Mouse (Mus musculus): ENCODE measurements around the gene Gm28230. TPM values are rescaled to one million over a fixed set of nuclear protein-coding genes. Genes with fewer than 3 reads are reported as not detected.

Gene Gm28230
- not detected in 2 replicates for polyA plus RNA-seq (2021; fragmentation: Nextera tagmentation)
- long read RNA-seq, experiment 1, result 0 reads
- long read RNA-seq, experiment 2, result 0 reads

DNA sequence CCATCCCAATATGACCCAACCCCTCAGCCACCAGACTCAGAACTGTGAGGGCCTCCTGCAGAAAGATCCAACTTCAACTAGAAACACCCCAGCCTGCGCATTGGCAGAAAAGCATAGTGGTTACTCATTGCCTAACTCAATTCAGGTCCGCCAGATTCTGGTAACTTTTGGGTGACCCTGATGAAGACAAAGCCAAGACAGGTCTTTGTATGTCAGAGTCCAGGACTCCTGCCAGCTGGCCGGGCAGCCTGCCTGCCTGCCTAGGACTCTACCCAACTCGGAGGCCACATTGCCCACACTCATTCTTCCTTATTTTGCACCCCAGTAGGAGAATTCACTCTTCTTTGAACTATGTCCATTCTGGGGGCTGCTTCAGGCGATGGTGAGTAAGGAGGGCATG, at the start of gene Gm28230:
Gene Gm28230 (plus strand): TSS at position 178 of the 400 bp plus-strand sequence.

DNA sequence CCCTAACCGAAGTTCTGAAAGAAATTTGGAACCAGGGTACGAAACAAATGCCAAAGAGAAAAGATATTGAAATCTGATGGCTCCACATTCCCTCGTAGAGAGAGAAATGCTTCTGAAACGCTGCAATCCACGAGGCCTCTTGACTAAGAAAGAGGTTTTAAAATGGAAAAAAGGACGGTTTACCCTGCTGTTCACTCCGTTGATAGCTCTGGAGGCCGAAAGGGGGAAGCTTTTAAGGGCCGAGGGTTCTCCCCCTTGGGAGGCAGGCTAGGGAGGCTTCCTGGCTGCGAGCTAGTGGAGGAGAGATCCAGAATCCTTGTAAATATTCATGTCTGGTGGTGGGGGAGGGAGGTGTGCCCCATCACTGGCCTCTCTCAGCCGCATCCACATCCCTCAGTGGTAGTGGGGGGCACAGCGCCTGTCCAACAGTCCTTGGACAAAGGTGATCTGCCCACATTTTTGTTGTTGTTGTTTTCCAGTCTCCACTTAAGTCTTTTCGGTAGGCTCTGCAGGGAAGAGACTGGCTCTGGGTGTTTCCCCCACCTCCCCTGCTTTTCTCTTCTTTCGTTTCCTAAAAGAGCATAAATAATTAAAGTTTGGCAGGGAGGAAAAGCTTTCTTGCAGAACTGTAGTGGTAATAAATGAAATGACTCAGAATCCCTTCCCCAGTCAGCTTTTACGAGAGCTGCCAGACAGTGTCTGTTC, 47.5 kb upstream of the Gm28230 start, which contains the start of gene Hoxd11:
Gene Hoxd11 (plus strand): TSS at position 667 of the 705 bp plus-strand sequence.

DNA sequence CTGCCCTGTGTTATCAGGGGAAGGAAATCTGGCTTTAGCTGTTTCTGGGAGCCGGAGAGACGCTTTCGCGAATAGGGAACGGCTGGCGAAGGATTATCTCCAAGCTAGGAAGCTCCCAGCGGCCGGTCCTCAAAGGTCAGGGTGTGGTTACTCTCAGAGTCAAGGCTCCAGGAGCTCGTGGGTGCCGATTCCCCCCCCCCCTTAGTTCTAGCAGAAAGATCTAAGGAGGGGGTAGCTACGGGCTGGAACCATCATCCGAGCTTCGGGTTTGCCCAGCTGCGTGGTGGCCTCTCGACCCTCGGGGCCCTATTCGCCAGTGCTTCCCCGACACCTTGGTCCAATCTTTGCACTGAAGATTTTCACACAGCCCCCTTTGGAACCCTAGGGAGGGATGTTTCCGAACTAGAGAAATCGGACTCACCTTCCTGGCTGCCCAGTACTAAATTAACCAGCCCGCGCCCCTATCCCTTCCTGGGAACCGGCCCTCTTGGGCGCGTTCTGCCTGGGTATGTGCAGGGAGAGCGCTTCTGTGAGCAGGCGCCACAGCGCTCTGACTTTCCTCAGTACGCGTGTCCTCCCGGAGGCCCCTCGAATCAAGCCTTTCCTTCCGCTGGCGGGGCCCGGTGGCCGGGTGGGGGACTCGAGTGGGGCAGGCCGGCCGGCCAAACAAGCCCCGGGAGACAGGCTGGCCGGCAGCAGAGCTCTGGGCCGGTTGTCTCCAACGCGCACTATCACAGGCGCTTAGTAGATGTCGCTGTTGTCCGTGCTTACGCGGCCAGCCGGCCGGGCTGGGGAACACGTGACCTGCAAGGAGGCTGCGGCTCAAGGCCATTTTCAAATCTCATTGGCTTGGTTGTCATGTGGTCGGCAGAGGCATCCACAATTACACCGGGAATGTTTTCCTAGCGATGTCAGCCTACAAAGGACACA, 35.2 kb upstream of the Gm28230 start, which contains the start of gene Hoxd10:
Gene Hoxd10 (plus strand): TSS at position 903 of the 930 bp plus-strand sequence.

DNA sequence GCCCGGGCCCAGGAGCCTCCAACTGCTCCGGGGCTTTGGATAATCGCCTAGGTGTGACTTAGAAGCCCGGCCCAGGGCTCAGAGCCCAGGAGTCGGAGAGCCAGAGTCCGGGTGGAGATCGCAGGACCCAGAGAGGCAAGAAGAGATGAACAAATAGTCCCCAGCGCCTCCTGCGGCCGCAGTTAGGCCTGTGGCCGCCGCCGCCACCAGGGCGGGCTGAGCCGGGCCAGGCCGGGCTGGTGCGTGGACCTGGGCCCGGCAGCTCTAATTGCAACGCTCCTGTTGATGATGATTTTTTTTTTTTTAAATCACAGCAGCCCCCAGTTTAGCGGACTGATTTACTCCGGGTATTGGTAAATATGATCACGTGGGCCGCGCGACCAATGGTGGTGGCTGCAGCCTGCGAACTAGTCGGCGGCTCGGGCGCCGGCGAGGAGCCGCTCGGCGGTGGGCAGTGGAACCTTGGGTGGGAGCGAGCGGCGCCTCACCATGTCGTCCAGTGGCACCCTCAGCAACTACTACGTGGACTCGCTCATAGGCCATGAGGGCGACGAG, 28.9 kb upstream of the Gm28230 start, which contains the start of gene Hoxd9:
Gene Hoxd9 (plus strand): TSS at position 161 of the 555 bp plus-strand sequence.

DNA sequence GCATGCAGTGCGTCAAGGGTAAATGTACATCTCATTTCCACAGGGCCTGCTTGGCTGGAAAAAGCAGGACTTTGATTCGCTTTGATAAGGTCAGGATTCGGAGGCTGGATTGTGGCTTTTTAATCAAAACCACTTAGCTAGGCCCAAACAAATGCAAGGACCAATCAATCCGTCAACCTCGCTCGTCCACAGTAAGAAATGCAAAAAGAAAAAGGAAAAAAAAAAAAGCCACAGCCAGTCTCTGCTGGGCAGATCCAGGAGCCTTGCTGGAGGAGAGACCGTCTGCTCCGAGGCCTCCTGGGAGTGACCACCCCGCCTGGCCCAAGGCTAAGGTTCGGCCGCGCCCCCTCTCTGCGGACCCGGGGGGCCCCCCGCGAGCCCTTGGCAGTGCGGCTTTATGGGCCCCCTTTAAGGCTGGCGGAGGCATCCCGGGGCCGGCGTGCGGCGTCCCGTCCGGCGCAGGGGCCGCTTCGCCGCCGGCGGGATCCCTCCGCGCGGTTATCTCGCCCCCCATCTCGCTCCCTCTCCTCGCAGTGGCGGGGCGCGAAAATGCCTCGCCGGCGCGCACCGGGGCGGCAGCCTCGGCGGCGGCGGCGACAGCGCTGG, 22.0 kb upstream of the Gm28230 start, which contains the start of gene Hoxd8:
Gene Hoxd8 (plus strand): TSS at position 223 of the 606 bp plus-strand sequence.

DNA sequence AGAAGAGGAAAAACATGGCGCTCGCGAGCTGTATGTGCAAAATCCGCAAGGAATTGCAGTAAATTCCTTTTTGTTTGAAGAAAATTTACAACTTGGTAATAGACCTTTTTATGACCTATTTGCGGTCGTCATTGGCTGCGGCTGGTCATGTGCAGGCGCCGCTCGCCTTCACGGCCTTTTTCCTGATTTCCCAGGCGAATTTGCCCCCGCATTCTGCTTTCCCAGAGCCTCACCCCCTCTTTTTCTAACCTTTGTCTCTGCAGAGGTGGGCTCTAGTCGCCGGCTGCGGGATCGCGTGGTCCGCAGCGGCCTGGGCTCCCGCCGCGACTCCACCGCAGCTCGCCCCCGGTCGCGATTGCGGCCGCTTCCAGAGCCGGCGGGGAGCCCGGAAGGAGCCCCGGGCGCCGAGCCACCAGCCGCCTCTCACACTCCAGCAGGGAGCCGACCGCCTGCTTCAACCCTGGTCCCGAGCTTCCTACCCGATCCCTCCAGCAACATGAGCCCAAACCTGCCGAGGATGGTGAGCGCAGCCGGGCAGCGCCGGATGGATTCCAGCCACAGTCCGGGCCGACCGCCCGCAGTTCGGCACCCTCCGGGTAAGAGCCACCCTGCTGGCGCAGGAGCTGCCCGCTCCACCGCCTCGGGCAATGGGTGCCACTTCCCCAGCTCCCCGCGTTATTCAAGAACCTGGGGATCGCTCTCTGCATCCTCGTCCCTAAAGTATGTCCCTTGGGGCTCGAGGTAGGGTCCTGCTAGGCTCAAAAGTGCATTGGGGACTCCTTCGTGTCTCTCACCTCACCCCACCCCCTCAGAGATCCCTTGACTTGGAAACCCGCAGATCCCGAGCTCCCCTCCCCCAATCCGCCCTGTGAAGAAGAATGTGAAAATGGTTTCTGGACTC, 14.6 kb upstream of the Gm28230 start, which contains the start of the genes Hoxd3 and Hoxd4:
Gene Hoxd3 (plus strand): TSS at position 207 of the 901 bp plus-strand sequence.
Gene Hoxd4 (plus strand): TSS at position 209 of the 901 bp plus-strand sequence.

DNA sequence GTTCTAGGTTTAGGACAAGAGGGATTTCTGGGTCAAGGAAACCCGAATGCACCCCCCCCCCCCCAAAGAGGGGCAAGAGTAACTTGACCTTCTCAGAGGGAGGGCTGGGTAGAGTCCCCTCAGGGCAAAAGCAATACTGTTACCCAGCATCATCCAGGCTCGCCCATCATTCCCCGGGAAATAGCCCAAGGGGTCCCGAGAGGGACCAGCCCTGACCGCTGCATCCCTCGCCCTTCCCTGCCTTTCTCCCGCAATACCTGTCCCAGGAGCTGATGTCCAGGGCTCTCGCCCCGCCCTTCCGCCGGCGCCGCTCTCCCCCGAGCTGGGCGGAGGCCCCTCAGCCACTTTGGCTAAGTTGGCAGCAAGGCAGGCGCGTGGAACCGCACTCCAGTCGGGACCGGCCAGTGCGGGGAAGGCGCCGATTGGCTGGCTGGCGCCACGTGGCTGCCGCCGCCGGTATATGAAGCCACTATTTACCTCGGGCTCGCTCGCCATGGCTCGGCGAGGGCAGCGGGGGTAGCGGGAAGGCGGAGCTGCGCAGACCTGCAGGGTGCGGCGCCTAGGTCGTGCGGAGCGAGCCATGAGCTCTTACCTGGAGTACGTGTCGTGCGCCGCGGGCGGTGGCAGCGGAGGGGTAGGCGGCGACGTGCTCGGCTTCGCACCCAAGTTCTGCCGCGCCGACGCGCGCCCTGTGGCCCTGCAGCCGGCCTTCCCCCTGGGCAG, 36.2 kb downstream of the Gm28230 start, which contains the start of gene Hoxd1:
Gene Hoxd1 (plus strand): TSS at position 459 of the 723 bp plus-strand sequence.

Other genes with a start within 250 kb of the Gm28230 start
- gene Lnpk, start 147.3 kb upstream of the Gm28230 start, polyA plus RNA-seq (2021; fragmentation: Nextera tagmentation), result 29.8 and 32.9 TPM in 2 replicates
- not detected in 2 replicates for gene Evx2, start 67.2 kb upstream of the Gm28230 start, polyA plus RNA-seq (2021; fragmentation: Nextera tagmentation)
- gene Hoxd13, start 58.4 kb upstream of the Gm28230 start, polyA plus RNA-seq (2021; fragmentation: Nextera tagmentation), result not detected in 2 replicates
- gene Hoxd12, start 51.7 kb upstream of the Gm28230 start, polyA plus RNA-seq (2021; fragmentation: Nextera tagmentation), result not detected in 2 replicates
- not detected in 2 replicates for gene Hoxd11, start 47.2 kb upstream of the Gm28230 start, polyA plus RNA-seq (2021; fragmentation: Nextera tagmentation)
- not detected in 2 replicates for gene Hoxd10, start 34.8 kb upstream of the Gm28230 start, polyA plus RNA-seq (2021; fragmentation: Nextera tagmentation)
- gene Hoxd9, start 29.0 kb upstream of the Gm28230 start, polyA plus RNA-seq (2021; fragmentation: Nextera tagmentation), result not detected in 2 replicates
- not detected in 2 replicates for gene Hoxd8, start 22.1 kb upstream of the Gm28230 start, polyA plus RNA-seq (2021; fragmentation: Nextera tagmentation)
- not detected in 2 replicates for gene Hoxd3, start 14.8 kb upstream of the Gm28230 start, polyA plus RNA-seq (2021; fragmentation: Nextera tagmentation)
- gene Hoxd4, start 14.8 kb upstream of the Gm28230 start, polyA plus RNA-seq (2021; fragmentation: Nextera tagmentation), result not detected in 2 replicates
- gene Hoxd1, start 36.3 kb downstream of the Gm28230 start, polyA plus RNA-seq (2021; fragmentation: Nextera tagmentation), result 0.09 and 0.10 TPM in 2 replicates
- 41.9 and 57.1 TPM in 2 replicates for gene Mtx2, start 99.1 kb downstream of the Gm28230 start, polyA plus RNA-seq (2021; fragmentation: Nextera tagmentation)